Mouse (Mus musculus): ENCODE measurements around the gene Plekhm1.
"Not testable (repeated sequence)": the region's sequence is repeated elsewhere in the genome, so short reads cannot be mapped to it uniquely, and the experiment has no call there.

The Plekhm1 gene

DNA sequence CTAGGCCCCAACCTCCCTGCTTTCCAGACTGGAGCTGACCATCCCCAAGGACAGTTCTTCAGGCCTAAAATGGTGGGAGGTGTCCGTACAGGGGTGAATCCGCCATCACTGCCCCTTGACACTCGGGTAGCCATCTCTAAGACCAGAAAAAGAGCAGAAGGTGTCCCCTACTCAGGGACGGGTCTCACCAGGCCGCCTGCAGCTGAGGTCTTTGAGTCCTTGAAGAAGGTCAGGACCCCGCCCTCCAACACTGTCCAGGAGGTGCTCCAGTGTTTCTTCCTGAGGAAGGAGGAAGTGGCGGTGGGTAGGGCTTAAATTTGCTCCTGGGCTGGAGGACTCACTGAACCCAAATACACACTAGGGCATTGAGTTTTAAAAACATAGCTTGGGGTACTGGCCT lies 74.4 kb downstream of the Plekhm1 start:
- peak in 1 of 2 experiments; percentile 53 for DNase-seq

DNA sequence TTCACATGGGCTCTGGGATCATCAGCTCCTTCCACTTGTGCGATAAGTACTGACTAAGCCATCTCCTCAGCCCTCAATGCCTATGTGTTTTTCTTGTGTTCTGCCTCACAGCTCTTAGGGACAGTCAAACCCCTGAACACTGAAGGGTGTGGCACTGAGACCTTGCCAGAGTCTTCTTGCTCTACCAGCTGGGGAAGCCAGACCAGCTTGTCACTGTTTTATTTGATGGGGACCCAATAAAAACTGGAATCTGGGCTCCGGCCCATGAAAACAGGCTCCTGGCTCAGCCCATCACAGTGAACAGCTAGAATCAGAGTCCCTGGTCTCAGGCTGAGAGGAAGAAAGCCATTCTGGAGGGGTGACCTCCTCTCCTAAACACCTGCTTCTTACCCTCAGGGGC lies 75.3 kb downstream of the Plekhm1 start:
- DNase-seq: no peak

DNA sequence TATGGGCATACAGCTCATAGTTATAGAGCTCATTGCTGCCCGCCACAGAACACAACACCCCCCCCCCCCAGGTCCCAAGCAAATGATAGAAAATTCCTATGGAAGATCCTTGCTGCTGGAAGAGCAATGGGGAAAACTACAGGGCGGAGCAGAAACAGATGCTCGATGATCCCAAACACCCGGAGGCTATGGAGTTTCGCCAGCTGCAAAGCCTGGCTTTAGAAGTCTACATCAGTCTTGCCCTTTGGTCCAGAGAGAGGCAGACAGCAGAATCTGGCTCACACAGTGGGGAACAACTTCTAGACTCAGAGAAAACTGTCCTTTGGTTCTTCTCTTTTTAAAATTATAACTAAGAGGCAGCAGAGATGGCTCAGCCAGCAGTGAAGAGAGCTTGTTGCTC lies 76.9 kb downstream of the Plekhm1 start:
- DNase-seq: peak; percentile 75 to 87

DNA sequence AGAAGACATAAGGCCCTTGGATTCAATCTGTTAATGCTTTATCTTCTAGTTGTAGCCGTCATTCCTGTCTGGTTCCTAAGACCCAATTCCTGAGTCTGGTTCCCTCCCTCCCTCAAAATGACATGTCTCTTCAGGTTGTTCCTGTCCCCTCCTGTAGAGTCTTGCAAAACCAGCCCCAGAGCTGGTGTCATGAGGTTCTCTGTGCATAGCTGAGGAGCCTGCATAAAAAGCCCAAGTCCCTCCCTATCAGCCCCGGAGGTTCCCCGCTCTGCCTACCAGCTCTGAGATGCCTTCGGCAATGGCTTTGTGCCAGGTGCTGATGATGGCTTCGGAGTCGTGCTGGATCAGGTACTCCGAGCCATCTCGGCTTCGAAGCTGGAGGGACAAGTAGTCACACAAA lies 77.6 kb downstream of the Plekhm1 start:
- DNase-seq: peak; percentile 69 to 79

DNA sequence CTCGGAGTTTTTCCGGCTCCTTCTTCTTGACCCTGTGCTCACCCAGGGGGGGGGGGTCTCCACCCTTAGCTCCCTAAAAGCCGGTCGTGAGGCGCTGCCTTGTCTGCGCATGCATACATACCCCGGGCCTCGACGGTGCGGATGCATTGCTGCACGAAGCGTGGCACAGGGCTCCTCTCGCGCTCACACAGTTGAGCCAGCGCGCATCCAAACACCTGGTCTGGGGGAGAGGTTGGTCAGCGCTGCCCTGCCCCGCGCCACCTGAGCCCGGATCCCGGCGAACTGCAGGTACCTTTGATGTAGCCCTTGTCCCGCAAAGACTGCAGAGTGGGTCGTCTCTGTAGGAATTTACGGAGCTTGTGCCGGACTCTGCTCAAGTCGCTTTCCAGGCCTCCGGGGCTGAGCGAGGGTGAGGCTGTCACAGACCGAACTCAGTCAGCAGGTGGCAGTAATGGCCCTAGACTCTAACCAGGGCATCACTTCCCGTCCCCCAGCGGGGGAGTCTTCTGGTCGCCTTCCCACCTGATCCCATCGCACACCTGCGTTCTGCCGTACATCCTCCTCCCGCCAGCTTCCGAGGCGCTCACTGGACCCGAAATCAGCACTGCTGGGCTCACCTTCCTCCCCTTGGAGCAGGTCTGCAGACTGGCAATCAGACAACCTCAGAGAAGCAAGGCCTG lies 78.6 kb downstream of the Plekhm1 start:
- peak; percentile 70 for DNase-seq

GRCm38 (mm10) chr11:103332890-103333651 lies 79.4 kb downstream of the Plekhm1 start:
- peak in 1 of 2 experiments; percentile 53 for DNase-seq

DNA sequence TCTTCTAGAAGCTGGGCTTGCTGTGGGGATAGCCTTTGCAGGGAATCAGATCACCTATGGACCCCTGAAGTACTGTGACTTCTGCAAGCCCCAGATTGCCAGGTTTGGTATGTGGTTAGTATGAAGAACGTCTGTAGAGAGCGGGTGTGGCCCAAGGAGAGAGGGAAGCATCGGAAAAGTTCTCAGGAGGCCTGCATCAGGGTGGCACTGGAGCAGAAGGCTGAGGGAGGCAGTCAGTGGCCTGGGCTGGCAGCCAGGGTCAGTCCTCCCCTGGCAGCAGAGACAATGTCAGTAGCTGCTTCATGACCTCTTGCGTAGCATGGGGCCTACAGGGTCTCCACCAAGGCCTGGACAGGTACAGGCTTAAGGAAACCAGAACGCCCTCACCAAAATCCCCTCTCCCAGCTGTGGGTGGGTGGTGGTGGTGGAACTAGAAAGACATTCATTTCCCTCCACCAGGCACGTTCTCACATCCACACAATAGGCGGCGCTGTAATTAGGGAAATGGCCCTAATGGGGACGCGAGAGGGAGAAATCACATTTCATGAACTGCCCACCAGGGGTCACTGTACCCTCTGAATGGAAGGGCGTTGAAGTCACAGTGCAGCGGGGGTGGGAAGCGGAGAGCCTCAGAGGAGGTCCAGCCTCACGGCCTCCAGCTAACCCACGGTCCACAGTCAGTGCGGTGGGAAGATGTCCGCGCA lies 80.1 kb downstream of the Plekhm1 start:
- DNase-seq: peak; percentile 87

DNA sequence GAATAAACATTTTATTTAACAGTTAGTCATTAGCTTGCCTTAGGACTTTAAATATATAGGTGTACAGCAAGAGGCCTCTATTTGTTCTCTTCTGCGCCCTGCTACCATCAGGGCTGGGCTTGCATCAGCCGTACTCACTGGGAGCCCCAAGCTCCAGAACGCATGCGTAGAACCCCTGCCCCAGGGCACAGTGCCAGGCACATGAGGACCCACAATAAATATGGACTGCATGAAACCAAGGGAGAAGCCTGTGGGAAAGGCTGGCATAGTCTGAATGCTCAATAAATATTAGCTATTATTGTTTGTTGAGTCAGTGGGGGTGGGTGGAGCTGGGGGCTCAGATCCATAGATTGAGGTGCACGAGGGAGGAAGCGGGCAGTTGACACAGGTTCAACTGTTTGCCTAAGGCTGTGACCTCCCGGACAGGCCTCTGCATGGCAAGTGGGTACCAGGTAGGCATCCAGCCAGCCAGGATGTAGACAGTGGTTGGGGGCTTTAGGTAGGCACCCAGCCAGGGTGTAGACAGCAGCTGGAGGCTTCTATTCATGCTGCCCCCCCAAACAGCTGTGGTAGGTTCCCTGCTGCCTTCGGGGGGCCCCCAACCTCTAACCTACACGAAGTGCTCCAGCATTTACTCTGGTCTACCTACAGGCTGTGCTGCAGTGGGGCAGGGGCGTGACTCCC lies 80.8 kb downstream of the Plekhm1 start:
- DNase-seq: peak in 1 of 2 experiments; percentile 61

GRCm38 (mm10) chr11:103330651-103331319 lies 81.7 kb downstream of the Plekhm1 start:
- DNase-seq: no peak

DNA sequence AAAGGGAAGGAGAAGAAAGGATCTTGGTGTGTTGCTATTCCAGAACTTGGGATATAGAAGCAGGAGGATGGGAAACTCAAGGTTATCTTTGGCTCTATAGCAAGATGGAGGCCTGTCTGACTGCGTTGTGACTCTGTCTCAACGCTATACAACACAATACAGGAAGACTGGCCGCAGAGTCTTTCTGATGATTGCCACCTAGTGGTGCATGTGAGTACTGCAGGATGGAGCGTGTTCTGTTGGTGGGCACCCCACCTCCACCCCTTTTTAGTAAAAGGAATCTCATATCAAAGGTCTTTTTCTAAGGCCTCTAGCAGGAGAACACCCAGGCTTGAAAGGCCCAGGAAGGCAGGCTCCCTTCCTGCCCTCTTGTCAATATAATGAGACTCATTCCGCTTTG lies 85.5 kb downstream of the Plekhm1 start:
- peak; percentile 73 to 90 for DNase-seq

- peak; percentile 75 to 84 for DNase-seq
Observed at GRCm38 (mm10) chr11:103325172-103325571, 87.3 kb downstream of the Plekhm1 start.

DNA sequence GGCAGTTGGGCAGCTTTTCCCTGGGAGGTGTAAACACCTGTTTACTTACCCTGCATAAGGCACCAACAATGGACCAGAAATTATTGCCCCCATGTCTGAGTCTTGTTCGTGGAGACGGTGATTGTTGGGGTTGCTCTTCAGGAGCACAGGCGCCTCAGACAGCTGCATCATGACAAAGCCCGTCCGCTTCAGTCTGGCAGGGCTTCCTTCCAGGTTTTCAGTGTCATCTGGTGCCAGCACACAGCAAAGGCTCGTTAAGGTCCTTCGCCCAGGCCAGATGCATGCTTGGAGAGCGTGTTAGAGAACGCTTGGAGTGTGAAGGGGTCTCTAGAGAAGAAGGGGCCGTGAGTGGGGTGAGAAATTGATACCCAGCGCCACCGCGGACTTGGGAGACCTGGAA lies 87.8 kb downstream of the Plekhm1 start:
- DNase-seq: no peak

DNA sequence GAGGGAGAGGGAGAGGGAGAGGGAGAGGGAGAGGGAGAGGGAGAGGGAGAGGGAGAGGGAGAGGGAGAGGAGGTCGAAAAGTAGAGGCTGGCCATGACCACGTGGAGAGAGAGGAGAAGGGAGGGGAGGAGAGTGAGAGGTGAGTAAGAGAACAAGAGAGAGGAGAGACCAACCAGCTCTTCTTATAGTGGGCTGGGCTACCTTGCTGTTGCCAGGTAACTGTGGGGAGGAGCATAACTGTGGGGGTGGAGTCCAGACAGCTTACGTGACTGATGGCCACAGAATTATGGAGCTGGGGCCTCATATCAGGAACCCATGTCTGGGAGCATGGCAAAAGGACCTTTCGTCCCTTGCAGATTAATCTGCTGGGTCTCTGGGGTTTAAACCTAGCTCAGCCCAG lies 89.7 kb downstream of the Plekhm1 start:
- DNase-seq: not testable (repeated sequence)

DNA sequence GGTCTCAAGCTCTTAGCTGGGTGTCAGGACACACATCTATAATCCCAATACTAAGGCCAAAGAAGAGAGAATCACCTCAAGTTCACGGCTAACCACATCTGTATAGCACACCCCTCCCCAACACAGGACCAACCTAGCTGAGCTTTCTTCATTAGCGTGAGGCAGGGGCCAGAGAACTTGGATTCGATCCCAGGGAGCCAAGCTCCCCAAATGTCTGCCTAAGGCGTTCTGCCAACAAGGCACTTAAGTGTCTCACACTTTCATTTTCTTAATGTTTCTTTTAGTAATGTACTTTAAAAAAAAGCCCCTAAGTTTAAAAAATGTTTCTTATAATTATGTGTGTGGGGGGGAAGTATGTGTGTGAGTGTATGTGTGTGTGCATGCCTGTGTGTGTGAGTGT lies 91.8 kb downstream of the Plekhm1 start:
- no peak for DNase-seq

GRCm38 (mm10) chr11:103320196-103320595 lies 92.3 kb downstream of the Plekhm1 start:
- no peak for DNase-seq

DNA sequence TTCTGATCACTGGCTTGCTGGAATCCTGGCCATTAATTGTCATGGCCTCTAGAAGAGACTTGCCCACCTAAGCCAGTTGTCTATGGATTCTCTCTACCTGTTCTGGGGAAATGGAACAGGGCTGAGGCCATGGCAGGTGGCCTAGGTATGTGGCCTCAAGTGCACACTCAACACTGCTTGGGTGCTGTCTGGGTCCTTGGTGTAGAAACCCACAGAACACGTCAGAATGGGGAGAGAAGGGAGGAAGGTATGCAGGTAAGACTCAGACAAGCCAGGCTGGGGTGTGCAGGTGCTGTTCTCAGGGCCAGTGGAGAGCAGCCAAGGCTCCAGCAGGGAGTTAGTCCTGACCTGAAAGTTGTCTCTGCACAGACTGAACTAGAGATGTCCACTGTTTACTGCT lies 94.4 kb downstream of the Plekhm1 start:
- DNase-seq: no peak

GRCm38 (mm10) chr11:103315379-103315778 lies 97.1 kb downstream of the Plekhm1 start:
- DNase-seq: no peak

DNA sequence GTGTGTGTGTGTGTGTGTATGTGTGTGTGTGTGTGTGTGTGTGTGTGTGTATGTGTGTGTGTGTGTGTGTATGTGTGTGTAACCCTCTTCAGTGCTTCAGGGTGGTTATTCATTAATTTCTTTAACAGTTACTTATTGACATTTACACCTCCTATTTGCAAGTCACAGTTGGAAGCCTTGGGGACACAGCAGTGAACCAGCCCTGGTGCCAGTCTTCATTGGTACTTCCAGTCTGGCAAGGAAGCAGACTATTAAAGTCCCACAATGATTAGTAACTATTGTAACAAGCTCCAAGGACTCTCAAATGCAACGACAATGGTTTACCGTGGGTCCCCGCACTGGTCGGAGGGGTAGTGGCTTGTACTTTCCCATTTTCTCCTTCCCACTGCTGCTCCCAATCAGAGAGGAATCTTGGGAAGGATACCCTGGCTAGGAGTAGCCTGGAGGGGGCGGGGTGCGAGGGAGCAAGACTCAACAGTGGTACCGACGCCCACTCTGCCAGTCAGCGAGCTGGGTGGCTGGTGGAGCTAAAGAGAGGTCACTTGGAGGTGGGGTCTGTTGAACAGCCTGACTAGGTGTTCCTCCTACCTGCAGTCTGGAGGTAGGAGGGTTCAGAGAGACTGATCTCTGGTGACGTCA lies 97.6 kb downstream of the Plekhm1 start:
- peak; percentile 45 to 83 for DNase-seq
